Mouse (Mus musculus) v-Abl transformed pro-B cells (cell line): ENCODE results near the gene Heatr4.
"Not testable (repeated sequence)": the region's sequence is repeated elsewhere in the genome, so short reads cannot be mapped to it uniquely, and the experiment has no call there.

Source experiments
- in situ Hi-C, 2 experiments: fragments of 400-800 bp; cut with MboI; formaldehyde crosslinking; loops; one replicate each; pipeline ENCODE4 v1.15.1; 2025; ENCODE audit not compliant: unreplicated experiment in 2 of 2

Heatr4 gene

DNA sequence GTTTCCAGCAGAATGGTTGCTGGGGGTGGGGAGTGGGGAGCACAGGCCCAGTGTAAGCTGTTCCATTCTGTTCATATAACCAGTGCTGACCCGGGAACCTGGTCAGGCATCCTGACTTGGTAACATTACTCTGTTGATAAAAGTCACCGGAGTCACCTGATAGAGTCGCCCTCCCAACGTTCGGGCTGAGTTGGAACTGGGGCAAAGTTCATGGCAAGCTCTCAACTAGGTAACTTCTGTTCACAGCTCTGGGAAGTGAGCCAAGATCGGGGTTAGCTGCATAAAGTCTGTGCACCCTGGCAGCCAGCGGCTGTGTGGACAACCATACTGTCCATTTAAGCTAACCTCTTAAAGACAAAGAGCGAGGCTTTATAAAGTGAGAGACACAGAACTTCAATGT lies 14.6 kb upstream of the Heatr4 start:
- in situ Hi-C loops, result not testable (repeated sequence)

DNA sequence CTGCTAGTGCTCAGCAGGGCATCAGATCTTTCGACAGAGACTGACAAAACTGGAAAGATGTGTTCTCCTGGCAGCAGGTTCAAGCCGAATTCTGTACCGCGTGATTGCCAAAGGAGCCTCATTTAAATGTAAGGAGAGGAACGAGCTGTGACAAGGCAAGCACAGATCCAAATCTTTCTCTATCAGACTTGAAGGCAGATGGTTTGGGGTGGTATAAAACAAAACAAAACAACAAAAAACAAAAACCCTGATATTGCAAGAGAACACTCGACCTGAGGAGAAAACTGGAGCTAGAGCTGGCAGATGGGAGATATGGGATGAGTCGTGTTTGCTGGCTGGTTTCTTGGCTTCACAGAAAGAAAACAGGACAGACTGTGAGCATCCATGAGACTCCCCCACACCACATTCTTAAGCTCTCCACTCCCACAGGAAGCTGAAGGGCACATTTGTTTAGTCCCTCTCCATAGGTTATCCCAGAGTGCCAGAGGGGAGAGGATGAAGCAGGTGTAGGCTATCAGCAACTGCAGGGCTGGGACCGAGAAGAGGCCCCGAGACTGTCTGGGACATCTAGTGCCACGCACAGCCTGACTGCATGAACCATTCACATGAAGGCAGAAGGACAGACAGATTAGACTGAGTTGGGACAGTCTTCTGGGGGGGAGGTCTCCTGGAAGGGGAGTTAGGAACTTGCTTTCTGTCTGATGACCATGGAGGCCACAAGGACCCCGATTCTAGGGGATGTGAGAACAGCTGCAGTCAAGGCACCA lies 13.9 kb upstream of the Heatr4 start:
- in situ Hi-C loops, result no loop called here

GRCm38 (mm10) chr12:83997221-83997620 lies 12.6 kb upstream of the Heatr4 start:
- in situ Hi-C loops, result no loop called here

DNA sequence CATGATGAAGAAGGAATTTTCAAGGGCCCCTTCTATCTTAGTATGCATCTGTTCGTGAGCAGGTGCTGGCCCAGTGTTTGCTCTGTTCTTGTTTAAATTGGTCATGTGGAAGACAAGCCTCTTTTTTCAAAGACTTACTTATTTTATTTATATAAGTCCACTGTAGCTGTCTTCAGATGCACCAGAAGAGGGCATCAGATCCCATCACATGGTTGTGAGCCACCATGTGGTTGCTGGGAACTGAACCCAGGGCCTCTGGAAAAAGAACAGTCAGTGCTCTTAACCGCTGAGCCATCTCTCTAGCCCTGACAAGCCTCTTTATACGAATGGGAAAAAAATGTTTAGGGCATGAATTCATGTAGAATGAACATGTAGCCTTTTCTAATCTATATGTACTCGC lies 4.7 kb upstream of the Heatr4 start:
- in situ Hi-C loops, result no loop called here

DNA sequence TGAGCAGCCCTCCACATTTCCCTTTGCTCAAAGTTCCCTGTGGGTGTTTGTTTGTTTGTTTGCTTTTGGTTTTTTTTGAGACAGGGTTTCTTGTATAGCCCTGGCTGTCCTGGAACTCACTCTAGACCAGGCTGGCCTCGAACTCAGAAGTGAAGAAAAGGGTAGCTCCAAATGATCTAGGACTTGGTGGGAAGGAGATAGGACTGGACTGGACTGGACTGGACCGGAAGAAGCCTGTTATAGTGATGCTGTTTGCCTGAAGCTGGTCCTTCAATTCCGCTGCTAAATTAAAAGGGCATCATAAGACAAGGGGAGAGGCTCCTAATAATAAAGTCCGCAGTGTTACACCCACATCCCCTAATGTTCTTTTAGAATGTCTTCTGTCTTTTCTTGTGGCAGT lies 3.8 kb upstream of the Heatr4 start:
- in situ Hi-C loops, result no loop called here

- in situ Hi-C loops, result no loop called here
These were observed 3.2 kb upstream of the Heatr4 start, which contains the start of gene Acot2 for GRCm38 (mm10) chr12:83987583-83988441. TSS of gene Acot2 (plus strand) at chr12:83987861.

GRCm38 (mm10) chr12:83987242-83987582 lies 2.6 kb upstream of the Heatr4 start:
- in situ Hi-C loops, result no loop called here

GRCm38 (mm10) chr12:83981615-83982014 lies 3.0 kb downstream of the Heatr4 start:
- in situ Hi-C loops, result no loop called here

- in situ Hi-C loops, result no loop called here
These were observed 5.8 kb downstream of the Heatr4 start for GRCm38 (mm10) chr12:83978862-83979261.

DNA sequence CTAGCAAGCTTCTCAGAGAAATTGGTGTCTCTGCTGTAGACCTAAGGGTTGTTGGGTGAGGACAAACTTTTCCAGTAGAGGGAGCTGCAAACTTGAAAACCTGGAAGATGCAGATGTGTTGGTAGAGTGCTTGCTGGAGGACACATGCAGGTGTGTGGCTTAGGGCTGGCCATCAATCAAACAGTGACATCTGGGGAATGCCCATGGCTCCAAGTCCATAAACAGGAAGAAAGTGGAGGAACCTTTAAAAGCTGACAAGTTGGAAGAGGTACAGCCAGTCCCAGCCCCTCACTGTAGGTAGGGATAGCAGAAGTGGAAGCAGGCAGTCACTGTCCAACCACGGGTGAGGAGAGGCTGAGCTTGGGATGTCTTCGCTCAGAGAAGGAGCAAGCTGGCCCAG lies 12.5 kb downstream of the Heatr4 start:
- in situ Hi-C loops, result loop anchor here (5.0 to 25.0 kb wide), 5 partner anchors 55 to 290 kb away; partner anchors contain the start of gene Pnma1 (in 1 of the 2)

DNA sequence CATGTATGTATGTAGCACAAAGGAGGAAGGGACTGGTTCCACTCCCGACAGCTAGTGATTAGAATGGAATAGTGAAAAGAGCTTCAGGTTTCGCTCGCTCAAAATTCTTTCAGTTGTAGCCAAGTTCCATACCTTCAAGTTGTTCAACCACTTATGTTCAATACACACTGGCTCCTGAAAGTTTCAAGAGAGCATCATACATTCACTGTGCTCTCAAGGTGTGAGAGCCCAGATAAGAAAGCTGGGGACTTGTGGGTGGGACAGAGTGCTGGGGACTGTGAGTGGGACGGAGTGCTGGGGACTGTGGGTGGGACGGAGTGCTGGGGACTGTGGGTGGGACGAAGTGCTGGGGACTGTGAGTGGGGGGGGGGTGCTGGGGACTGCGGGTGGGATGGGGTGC lies 19.4 kb downstream of the Heatr4 start:
- in situ Hi-C loops, result loop anchor here (10.0 to 25.0 kb wide), 3 partner anchors 172 to 310 kb away; partner anchors contain the start of gene Pnma1 (in 1 of the 2)

DNA sequence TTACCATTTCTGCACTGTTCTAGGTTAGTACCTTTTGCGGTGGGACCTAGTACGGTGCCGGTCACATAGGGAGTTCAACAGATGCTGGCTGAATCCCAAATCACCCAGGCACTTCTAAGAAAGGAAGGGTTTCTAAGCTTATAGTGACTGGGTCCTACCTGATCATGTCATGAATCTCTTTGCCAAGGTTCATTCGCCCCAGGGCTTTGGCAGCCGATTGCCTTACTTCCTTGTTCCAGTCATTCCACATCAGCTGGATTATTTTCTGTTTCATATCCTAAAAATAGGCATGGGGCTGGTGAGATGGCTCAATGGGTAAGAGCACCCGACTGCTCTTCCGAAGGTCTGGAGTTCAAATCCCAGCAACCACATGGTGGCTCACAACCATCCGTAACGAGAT lies 26.4 kb downstream of the Heatr4 start:
- in situ Hi-C loops, result loop anchor here in 1 of 2 experiments (25.0 kb wide), 2 partner anchors 179 to 304 kb away; partner anchors contain the start of gene Pnma1

GRCm38 (mm10) chr12:83951711-83952575 lies 32.7 kb downstream of the Heatr4 start:
- in situ Hi-C loops, result loop anchor here in 1 of 2 experiments (25.0 kb wide), 2 partner anchors 185 to 310 kb away; partner anchors contain the start of gene Pnma1

DNA sequence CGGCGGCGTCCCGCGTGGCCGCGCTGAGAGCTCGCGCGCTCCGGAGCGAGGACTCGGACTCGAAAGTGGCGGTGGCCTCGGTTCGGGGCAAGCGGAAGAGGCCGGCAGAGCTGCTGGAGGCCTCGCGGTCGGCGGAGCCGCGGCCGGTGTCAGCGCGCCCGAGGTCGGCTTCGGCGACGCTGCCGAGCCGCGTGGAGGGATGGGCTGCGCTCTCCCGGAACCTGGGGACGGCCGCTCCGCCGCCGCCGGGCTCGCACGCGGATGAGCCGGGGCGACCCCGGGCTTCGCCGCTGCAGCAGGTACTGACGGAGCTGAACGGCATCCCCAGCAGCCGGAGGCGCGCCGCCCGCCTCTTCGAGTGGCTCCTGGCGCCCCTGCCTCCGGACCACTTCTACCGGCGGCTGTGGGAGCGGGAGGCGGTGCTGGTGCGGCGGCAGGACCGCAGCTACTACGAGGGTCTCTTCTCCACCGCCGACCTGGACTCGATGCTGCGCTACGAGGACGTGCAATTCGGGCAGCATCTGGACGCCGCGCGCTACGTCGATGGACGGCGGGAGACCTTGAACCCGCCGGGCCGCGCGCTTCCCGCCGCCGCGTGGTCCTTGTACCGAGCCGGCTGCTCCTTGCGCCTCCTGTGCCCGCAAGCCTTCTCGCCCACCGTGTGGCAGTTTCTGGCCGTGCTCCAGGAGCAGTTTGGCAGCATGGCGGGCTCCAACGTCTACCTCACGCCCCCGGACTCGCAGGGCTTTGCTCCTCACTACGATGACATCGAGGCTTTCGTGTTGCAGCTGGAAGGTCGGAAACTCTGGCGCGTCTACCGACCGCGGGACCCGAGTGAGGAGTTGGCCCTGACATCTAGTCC lies 33.6 kb downstream of the Heatr4 start:
- in situ Hi-C loops, result loop anchor here in 1 of 2 experiments (25.0 kb wide), 2 partner anchors 186 to 311 kb away; partner anchors contain the start of gene Pnma1

DNA sequence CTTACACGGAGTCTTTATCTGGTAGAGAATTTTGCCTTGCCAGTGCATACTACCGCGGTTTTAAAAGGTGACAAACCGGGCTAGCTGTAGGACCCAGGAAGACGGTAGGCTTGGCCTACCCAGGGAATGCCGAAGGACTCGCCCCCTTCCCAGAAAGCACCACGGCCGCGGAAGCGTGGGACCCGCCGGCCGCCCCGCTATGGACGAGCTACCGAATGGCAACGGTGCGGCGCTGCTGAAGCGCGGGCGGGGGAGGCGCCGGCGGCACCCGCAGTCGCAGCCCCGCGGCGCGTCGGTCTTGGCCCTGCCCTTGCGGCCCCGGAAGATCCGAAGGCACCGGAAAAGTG lies 34.2 kb downstream of the Heatr4 start, which contains the start of gene Riox1:
Riox1 (plus strand) TSS at position 116 of the 347 bp plus-strand sequence.
- in situ Hi-C loops, result loop anchor here in 1 of 2 experiments (25.0 kb wide), 2 partner anchors 187 to 312 kb away; partner anchors contain the start of gene Pnma1

DNA sequence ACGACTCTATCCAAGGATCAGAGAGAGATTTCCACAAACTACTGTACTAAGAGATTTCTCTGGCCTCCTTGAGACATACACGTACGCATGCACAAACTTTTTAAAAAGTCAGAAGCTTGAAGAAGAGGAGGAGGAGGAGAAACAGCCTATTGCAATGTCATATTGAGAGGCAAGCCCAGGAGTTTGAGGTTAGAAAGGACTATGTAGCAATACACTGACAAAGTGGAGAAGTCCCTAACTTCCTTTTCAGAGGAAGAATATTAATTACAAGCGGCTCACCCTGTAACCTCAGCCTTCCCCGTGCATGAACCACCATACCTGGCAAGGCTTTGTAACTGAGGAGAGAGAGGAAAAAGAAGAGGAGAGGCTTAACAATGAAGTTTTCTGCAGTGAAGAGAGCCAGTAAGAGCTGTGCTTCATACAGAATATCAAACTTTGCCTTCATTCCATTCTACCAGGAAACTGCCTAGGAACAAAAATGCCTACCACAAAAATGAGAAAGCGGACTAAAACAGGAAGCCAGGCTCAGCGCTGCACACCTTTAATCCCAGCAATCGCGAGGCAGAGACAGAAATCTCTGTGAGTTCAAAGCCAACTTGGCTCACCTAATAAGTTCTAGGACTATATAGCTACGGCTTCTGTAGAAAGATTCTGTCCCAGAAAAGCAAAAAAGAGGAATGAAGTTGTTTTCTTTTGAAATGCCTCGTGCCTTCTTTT lies 34.7 kb downstream of the Heatr4 start:
- in situ Hi-C loops, result loop anchor here in 1 of 2 experiments (25.0 kb wide), 2 partner anchors 187 to 312 kb away; partner anchors contain the start of gene Pnma1

GRCm38 (mm10) chr12:83949043-83949442 lies 35.6 kb downstream of the Heatr4 start:
- in situ Hi-C loops, result no loop called here

DNA sequence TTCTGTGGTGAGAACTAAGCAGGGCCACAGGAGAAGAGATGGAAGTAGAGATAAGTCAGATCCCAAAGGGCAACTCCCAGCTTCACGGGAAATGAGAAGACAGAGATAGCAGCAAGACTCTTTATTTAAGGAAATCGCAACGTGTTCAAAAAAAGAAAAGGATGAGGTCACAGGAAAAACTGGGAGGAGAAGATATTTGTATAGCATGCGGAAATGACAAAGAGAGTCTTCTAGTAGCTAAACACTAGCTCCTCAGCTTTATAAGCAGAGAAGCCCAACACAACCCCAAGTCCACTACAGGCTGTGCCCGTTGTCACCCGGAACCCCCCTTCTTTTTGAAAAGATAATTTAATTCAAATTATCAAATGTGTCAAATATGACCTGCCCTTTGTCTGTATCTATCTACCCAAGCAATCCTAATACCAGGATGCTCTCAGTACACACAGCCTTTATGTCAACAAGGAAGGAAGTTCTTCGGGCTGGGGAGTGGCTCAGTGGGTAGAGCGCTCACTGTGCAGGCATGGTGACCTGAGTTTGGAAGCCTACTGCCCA lies 37.3 kb downstream of the Heatr4 start:
- in situ Hi-C loops, result no loop called here
